Mouse (Mus musculus): ENCODE data around the gene Pah. TPM values are rescaled to one million over a fixed set of nuclear protein-coding genes. Genes with fewer than 3 reads are reported as not detected.
A peak's percentile ranks its signal among the peaks of the same experiment; 100 is the strongest.

Gene Pah
- polyA plus RNA-seq, 1 experiment, result 0.20 TPM

GRCm38 (mm10) chr10:87546299-87547234, 25.0 kb downstream of the Pah start:
- no peaks in the 10 kb centered on the region for H3K36me3 ChIP-seq (ENCODE audit: control insufficient read depth, insufficient read depth, low read length)
- H3K27me3 ChIP-seq (ENCODE audit: control insufficient read depth, insufficient read depth, low read length), result no peaks in the 10 kb centered on the region
- H3K4me3 ChIP-seq (ENCODE audit: control insufficient read depth, low read depth, low read length), result no peak overlapping the region
- no peak overlapping the region for H3K27ac ChIP-seq (ENCODE audit: control insufficient read depth, insufficient read depth, low read depth, low read length)
- no peak for TF ChIP-seq POLR2A (IDR thresholded peaks at IDR 0.05; ENCODE audit: control insufficient read depth, low read depth, low read length)
- no peak for TF ChIP-seq CTCF (IDR thresholded peaks at IDR 0.05; ENCODE audit: control insufficient read depth, insufficient read depth, insufficient replicate concordance, low read depth, low read length)
- H3K4me1 ChIP-seq (ENCODE audit: control insufficient read depth, insufficient read depth, low read length), result no peaks in the 10 kb centered on the region; the same call in 1 of the 2 replicates

- H3K4me3 ChIP-seq (ENCODE audit: control insufficient read depth, low read depth, low read length), result peak overlapping the region; percentile 62; the same call in 1 of the 2 replicates
- H3K4me1 ChIP-seq (ENCODE audit: control insufficient read depth, insufficient read depth, low read length), result peaks cover 9% of the 10 kb centered on the region
- no peak overlapping the region for H3K27ac ChIP-seq (ENCODE audit: control insufficient read depth, insufficient read depth, low read depth, low read length)
- no peaks in the 10 kb centered on the region for H3K36me3 ChIP-seq (ENCODE audit: control insufficient read depth, insufficient read depth, low read length)
- H3K27me3 ChIP-seq (ENCODE audit: control insufficient read depth, insufficient read depth, low read length), result no peaks in the 10 kb centered on the region
- TF ChIP-seq POLR2A (IDR thresholded peaks at IDR 0.05; ENCODE audit: control insufficient read depth, low read depth, low read length) (no peak), CTCF (IDR thresholded peaks at IDR 0.05; ENCODE audit: control insufficient read depth, insufficient read depth, insufficient replicate concordance, low read depth, low read length) (peak; percentile 86; the same call in 1 of the 2 replicates)
Measured at GRCm38 (mm10) chr10:87552726-87553125, 31.1 kb downstream of the Pah start.

GRCm38 (mm10) chr10:87556441-87556840, 34.8 kb downstream of the Pah start:
- Histone ChIP-seq H3K4me1 (ENCODE audit: control insufficient read depth, insufficient read depth, low read length) (peaks cover 13% of the 10 kb centered on the region), H3K27ac (ENCODE audit: control insufficient read depth, insufficient read depth, low read depth, low read length) (no peak overlapping the region), H3K27me3 (ENCODE audit: control insufficient read depth, insufficient read depth, low read length) (no peaks in the 10 kb centered on the region), H3K4me3 (ENCODE audit: control insufficient read depth, low read depth, low read length) (no peak overlapping the region), H3K36me3 (ENCODE audit: control insufficient read depth, insufficient read depth, low read length) (no peaks in the 10 kb centered on the region)
- no peak for TF ChIP-seq POLR2A (IDR thresholded peaks at IDR 0.05; ENCODE audit: control insufficient read depth, low read depth, low read length)
- TF ChIP-seq CTCF (IDR thresholded peaks at IDR 0.05; ENCODE audit: control insufficient read depth, insufficient read depth, insufficient replicate concordance, low read depth, low read length), result no peak

- TF ChIP-seq CTCF (IDR thresholded peaks at IDR 0.05; ENCODE audit: control insufficient read depth, insufficient read depth, insufficient replicate concordance, low read depth, low read length) (no peak), POLR2A (IDR thresholded peaks at IDR 0.05; ENCODE audit: control insufficient read depth, low read depth, low read length) (no peak)
- Histone ChIP-seq H3K36me3 (ENCODE audit: control insufficient read depth, insufficient read depth, low read length) (no peaks in the 10 kb centered on the region), H3K4me3 (ENCODE audit: control insufficient read depth, low read depth, low read length) (no peak overlapping the region), H3K27me3 (ENCODE audit: control insufficient read depth, insufficient read depth, low read length) (no peaks in the 10 kb centered on the region), H3K27ac (ENCODE audit: control insufficient read depth, insufficient read depth, low read depth, low read length) (no peak overlapping the region), H3K4me1 (ENCODE audit: control insufficient read depth, insufficient read depth, low read length) (no peaks in the 10 kb centered on the region)
Measured at GRCm38 (mm10) chr10:87563818-87564217, 42.2 kb downstream of the Pah start.

- H3K27ac ChIP-seq (ENCODE audit: control insufficient read depth, insufficient read depth, low read depth, low read length), result no peak overlapping the region
- H3K4me3 ChIP-seq (ENCODE audit: control insufficient read depth, low read depth, low read length), result no peak overlapping the region
- no peaks in the 10 kb centered on the region for H3K36me3 ChIP-seq (ENCODE audit: control insufficient read depth, insufficient read depth, low read length)
- no peaks in the 10 kb centered on the region for H3K27me3 ChIP-seq (ENCODE audit: control insufficient read depth, insufficient read depth, low read length)
- TF ChIP-seq POLR2A (IDR thresholded peaks at IDR 0.05; ENCODE audit: control insufficient read depth, low read depth, low read length) (no peak), CTCF (IDR thresholded peaks at IDR 0.05; ENCODE audit: control insufficient read depth, insufficient read depth, insufficient replicate concordance, low read depth, low read length) (no peak)
- H3K4me1 ChIP-seq (ENCODE audit: control insufficient read depth, insufficient read depth, low read length), result no peaks in the 10 kb centered on the region
Measured at GRCm38 (mm10) chr10:87565712-87566111, 44.1 kb downstream of the Pah start.

GRCm38 (mm10) chr10:87572500-87572899, 50.9 kb downstream of the Pah start:
- no peaks in the 10 kb centered on the region for H3K36me3 ChIP-seq (ENCODE audit: control insufficient read depth, insufficient read depth, low read length)
- H3K27ac ChIP-seq (ENCODE audit: control insufficient read depth, insufficient read depth, low read depth, low read length), result no peak overlapping the region
- no peak overlapping the region for H3K4me3 ChIP-seq (ENCODE audit: control insufficient read depth, low read depth, low read length)
- H3K27me3 ChIP-seq (ENCODE audit: control insufficient read depth, insufficient read depth, low read length), result no peaks in the 10 kb centered on the region
- TF ChIP-seq CTCF (IDR thresholded peaks at IDR 0.05; ENCODE audit: control insufficient read depth, insufficient read depth, insufficient replicate concordance, low read depth, low read length) (no peak), POLR2A (IDR thresholded peaks at IDR 0.05; ENCODE audit: control insufficient read depth, low read depth, low read length) (no peak)
- no peaks in the 10 kb centered on the region for H3K4me1 ChIP-seq (ENCODE audit: control insufficient read depth, insufficient read depth, low read length)

- H3K27me3 ChIP-seq (ENCODE audit: control insufficient read depth, insufficient read depth, low read length), result no peaks in the 10 kb centered on the region
- no peaks in the 10 kb centered on the region for H3K4me1 ChIP-seq (ENCODE audit: control insufficient read depth, insufficient read depth, low read length)
- H3K4me3 ChIP-seq (ENCODE audit: control insufficient read depth, low read depth, low read length), result no peak overlapping the region
- no peak for TF ChIP-seq POLR2A (IDR thresholded peaks at IDR 0.05; ENCODE audit: control insufficient read depth, low read depth, low read length)
- TF ChIP-seq CTCF (IDR thresholded peaks at IDR 0.05; ENCODE audit: control insufficient read depth, insufficient read depth, insufficient replicate concordance, low read depth, low read length), result no peak
- H3K27ac ChIP-seq (ENCODE audit: control insufficient read depth, insufficient read depth, low read depth, low read length), result no peak overlapping the region
- H3K36me3 ChIP-seq (ENCODE audit: control insufficient read depth, insufficient read depth, low read length), result no peaks in the 10 kb centered on the region
Measured at GRCm38 (mm10) chr10:87586696-87587095, 65.1 kb downstream of the Pah start.
